Mouse (Mus musculus) olfactory bulb, adult 2 months (tissue): Measurements from ENCODE around the gene Rorc.

ENCODE experiments used
- CTCF ChIP-seq: fragments of 200-500 bp; IDR thresholded peaks from 2 replicates; pipeline ENCODE4 v1.5.1; 2012; ENCODE audit warnings: low read depth, mild to moderate bottlenecking, low read length, moderate library complexity; ENCODE audit not compliant: insufficient read depth
- POLR2A ChIP-seq: fragments of 200-500 bp; IDR thresholded peaks from 2 replicates; pipeline ENCODE4 v1.6.1; 2012; ENCODE audit warnings: mild to moderate bottlenecking, low read depth, low read length, moderate library complexity; ENCODE audit not compliant: insufficient read depth

DNA sequence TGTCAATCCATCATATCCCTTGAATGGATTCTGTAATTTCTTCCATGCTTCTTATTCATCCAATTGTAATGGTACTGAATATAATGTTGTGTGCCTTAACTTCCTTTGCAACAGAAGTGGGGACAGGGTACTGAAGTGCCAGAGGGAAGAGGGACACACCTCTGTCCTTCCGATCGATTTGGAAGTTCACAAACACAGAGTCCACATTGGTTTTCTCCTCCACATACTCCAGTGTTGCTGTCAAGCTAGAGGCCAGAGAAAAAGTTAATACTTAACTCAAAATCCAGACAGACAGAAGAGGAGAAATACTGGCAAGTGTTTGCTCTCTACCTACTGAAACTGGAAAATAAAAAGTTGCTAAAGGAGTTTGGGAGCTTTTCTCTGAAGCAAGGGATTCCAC, 61.7 kb downstream of the Rorc start:
- no peak for TF ChIP-seq POLR2A
- no peak for TF ChIP-seq CTCF
